Mouse (Mus musculus): ENCODE measurements around the gene Dgkh.

The Dgkh gene

DNA sequence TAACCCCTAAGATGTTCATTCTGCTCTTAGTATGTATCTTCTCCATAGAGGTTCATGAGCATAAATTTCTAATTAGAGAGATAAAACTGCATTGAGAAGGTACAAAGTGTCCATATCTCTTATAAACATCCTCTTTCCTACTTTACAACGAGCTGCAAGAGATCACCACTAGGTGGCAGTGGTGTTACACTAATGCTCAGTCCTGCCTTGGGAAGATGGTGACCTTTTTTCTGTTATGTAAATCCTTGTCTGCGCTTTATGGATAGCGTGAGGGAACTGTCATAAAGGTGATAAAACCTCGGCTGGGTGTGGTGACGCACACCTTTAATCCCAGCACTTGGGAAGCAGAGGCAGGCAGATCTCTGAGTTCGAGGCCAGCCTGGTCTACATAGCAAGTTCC, 64.3 kb downstream of the Dgkh start:
- DNase-seq, result peak; percentile 56 to 68

DNA sequence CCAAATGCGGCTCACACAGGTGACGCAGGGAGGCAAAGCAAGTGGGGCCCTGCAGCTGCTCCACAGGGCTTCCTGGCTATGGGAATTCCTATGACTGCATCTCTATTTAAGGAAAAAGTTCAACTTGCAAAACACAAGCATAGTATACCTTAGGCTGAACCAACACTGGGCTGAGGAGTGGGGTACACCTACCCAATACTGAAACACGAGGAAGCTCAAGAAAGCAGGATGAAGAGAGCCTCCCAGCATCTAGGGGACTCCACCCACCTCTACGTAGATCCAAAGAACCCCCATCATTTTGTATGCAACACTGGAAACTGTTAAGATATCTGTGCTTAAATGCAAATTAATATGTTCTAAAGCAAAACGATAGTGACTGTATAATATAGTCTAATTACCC, 64.8 kb downstream of the Dgkh start:
- DNase-seq, result no peak

DNA sequence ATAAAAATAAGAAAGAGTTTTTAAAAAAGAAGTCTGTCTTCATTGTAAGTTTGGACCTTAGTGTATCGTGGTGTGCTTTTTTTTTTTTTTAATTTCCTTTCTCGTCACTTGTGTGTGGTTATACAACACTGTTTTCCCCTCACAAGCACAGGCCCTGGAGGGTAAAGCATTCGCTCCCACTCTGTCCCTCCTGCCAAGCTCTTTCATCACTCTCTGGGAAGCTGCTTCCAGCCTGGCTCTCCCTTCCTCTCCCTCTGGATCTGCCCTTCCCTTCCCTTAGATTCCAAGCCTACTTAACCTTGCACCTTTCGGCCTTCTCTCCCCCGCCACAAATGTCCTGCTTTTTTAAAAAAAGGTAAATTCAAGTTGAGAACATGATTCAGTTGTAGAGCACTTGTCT, 69.9 kb downstream of the Dgkh start:
- DNase-seq, result no peak

- no peak for DNase-seq
These were observed 71.1 kb downstream of the Dgkh start for GRCm38 (mm10) chr14:78661462-78661861.

GRCm38 (mm10) chr14:78658697-78659096, 73.9 kb downstream of the Dgkh start:
- no peak for DNase-seq

- DNase-seq, result no peak
These were observed 75.5 kb downstream of the Dgkh start for GRCm38 (mm10) chr14:78656832-78657626.

- no peak for DNase-seq
These were observed 77.5 kb downstream of the Dgkh start for GRCm38 (mm10) chr14:78654939-78655556.

DNA sequence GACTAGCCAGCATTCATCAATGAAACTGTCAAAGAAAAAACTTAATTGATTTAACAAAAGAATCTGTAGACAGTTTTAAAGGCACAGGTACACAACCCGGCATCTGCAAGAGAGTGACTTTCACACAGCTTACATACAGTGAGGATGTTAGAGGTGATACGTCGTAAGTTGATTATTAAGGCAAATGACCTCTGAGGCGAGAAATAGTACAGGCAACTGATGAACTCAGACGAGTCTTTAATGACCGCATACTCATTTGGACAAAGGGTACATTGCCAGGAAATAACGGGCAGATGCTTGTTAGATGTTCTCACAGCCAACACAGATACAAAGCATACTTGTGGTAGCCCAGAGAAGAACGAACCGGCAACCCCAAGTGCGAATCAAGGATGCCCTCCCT, 78.4 kb downstream of the Dgkh start:
- DNase-seq, result no peak

DNA sequence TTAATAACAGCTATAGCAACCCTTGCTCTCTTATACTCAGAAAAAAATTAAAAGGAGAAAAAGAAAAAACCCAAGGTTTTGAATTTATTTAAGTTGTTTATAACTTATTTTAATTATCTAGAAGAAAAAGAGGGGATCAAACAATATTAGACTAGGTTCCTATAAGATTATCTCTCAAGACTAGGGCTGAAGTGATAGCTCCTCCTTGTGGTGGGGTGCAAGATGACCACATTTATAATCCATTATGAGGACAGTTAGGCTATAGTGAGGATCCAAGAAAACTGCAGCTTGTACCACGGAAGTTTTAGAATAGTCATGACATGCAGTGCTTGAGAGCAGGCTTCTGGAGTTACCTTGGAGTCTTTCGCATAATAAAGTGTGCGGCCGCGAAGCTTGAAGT, 79.2 kb downstream of the Dgkh start:
- DNase-seq, result peak in 1 of 2 experiments; percentile 9

GRCm38 (mm10) chr14:78651696-78652095, 80.9 kb downstream of the Dgkh start:
- DNase-seq, result no peak

DNA sequence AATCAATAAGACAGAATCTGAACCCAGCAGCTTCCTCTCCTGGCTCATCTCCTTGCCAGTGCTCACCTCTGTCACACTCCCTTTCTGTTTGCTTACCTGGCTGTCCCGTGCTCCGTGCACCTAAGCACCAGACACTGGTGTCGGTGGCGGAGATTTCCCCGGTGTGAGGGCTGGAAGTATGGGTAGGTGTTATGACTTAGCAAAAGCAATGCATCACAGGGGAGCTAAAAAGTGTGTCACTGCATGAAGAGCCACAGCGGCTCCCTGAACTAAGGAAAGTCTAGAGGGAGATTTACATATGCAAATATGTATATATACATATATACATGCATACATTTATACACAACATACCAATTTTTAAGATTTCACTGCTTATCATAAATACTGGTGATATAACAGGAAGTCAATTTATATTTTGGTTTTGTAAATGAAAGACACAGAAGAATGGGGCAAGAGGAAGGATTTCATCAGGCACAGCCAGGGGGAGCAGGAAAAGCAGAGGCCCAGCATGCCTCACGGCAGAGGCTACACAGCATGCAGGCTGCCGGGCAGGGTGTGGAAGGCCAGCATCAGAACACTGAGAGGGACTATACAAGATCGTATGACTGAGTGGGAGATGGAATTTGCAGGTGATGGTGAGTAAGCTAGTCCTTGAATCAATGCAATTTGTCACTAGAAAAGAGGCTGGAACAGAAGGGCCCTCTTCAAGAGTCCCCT, 82.0 kb downstream of the Dgkh start:
- no peak for DNase-seq

DNA sequence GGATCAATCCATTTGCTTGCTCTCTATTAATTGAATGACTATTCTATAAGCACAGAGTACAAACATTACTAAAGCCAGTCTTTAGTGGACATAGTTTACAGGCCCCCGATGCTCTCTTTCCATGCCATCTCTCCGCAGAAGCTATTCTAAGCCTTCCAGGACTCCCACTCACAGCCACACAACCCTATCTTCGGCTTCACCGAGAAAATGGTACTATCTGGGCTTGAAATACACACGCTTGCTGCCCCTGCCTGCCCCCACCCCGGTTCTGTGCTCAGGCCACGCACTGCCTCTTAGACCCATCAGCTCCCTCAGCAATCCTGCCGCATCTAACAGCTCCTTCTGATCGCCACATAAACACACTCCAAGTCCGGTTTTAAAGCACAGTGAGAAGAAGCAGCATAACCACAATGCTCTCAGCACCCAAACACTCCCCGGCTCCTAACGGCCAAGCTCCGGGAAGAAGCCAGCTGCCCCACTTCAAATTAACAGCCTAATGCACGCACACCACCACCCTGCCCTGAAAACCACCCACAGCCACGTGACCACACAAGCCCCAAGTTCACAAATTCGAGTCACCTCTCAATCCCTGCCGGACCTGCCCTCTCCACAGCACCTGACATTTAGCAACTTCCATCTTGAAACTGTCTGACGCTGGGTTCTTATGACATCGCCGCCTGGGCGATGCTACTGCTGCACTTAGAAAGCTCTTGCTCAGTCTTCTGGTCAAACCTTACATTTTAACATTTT, 82.9 kb downstream of the Dgkh start:
- no peak for DNase-seq

DNA sequence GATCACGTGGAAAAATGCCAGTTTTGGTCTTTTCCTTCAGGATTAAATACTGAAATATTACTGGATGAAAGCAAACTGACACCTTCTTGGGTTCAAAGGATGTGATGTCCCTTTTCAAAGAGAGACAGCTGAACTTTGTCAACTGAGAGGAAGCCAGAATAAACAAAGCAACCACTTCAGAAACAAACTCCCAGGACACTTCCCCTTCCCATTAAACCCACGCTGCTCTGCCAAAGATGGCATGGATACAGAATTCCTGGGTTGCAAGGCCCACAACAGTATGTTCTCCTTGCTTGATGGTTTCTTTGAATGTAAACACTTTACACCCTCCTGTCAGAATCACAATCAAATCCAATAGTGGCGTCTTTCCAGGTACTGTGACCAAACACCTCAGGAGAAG, 87.0 kb downstream of the Dgkh start:
- no peak for DNase-seq

DNA sequence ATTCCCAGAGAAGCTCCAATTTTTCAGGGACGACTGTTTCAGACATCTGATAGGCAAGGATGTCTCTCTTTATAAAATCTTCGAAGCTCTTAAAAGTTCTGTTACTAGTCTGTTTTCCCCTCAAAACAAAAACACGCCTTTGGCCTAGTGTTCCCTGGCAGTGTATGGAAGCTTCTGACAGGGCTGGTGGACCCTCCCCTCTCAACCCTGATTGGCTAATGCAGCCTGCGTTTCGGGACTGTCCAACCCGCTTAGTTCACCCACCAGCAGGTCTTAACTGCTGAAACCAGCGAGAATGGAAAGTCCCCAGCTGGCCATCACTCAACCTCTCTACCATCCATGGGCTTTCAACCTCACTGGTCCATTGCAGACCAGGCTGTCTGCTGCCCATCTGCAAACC, 91.3 kb downstream of the Dgkh start:
- DNase-seq, result no peak

DNA sequence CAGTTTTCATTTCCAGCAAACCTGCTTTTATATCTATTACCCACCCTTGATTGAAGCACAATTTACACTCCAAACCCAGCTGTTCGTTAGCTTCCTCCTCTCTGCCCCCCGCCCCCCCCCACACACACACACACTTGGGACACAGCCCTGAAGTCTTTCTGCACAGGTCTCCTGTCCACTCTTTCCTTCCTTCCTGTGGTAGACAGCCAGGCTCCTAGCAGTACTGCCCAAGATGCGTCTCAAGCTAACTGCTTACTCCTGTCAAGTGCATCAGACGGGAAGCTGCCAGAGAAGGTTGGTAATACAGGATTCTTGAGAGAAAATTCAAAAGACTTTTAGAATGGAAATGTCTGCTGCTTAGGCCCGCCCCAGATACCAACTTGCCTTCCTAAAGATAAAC, 92.9 kb downstream of the Dgkh start:
- DNase-seq, result no peak

DNA sequence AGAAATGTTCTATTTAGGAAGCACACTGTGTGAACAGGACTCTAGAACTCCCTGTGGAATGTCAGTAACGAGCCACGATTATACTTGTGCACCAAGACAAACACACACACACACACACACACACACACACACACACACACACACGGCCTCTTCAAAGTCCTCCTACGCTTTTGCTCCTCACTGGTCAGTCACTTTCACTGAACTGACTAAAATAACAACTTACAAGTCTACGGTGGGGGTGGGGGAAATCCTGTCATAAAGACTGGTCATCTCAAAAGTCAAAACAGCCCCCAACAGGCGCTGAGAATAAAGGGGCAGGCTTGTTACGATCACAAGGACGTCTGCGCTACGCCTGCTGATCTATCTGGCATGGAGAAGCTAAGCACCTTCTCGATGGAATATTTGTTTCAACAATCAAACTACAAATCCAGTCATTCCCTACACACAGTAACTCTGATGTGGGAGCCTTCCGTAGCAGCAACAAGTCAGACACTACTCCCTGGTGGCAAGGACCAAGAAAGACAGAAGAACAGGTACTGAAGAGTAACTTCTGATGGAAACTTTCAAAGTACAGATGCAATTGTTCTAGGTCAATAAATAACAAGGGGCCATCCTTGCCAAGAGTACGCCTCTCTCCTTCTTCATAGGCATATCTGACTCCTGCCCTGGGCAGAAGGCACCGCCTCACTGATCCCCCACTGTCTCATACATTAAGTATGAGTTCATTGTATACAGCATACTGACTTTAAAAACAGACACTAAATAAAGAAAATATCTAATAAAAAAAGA, 96.8 kb downstream of the Dgkh start:
- no peak for DNase-seq

DNA sequence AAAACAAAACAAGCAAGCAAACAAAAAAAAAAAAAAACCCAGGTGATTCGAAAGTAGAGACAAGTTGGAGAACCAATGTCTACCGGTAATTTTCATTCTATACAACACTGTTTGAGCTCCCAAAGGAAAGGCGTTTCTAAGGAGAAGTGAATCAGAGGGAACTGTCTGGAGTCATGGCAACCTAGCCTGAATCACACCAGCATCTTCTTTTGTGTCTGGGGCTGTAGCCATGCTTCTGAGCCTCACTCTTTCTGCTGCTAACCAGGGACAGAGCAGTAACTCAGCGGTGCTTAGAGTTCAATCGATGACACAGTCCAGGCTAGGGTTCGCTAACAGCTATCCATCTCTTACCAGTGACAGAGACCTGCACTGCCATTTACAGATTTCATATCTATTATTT, 99.8 kb downstream of the Dgkh start:
- DNase-seq, result no peak

DNA sequence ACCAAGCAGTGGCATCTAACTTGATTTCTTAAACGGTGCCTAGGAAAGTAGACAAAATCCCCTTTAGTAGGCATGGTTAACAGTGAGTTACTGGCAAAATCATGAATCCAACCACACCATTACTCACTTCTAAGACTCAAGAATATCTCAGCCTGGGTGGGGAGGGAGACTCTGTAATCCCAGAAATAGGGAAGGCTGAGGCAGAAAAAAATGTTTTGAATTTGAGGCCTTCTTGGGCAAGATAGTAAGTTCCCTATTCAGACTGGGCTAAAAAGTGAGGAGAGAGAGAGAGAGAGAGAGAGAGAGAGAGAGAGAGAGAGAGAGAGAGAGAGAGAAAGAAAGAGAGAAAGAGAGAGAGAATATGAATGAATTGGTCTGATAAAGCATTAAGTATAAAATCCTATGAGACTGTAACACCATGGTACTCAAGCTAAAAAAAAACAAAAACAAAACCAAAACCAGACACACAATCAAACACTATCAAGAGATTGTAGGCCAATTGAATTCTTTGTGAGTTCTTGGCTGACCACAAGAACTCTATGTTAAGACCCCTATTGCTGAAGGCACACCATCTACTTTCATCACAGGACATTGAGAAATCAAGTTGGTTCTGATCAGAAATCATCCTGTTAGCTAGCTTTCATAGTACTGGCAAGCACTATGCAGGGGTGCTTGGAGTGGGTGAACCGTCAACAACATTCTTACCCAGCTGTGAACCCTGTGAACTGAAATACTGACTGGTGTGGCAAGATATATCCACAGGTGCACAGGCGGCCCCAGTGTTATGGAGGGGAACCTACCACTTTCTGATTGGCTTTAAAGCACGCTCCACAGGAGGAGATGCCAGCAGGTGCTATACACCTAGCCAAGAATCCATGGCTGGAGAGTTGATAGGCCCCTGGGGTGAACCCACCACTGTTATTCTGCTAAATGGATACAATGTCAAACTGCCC, 101.4 kb downstream of the Dgkh start:
- peak; percentile 30 to 55 for DNase-seq

GRCm38 (mm10) chr14:78627516-78628275, 104.9 kb downstream of the Dgkh start:
- peak; percentile 20 to 27 for DNase-seq

DNA sequence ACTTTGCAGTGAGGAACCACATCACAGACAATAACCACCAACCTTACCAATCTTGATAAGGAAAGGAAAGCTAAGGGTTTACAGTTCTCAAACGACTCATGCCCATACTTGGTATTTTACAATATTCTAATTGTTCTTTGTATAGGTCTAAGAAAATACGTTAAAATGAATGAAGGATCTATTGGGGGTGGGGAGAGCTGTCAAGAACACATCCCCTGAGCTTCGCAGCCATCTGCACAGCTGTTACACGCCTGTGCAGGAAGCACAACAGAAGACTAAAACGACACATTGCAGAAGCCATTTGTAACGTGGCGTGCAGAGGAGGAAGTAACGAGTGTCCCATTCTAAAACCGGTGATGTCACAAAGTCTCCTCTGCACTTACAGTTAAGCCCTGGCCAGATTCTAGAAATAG, 113.7 kb downstream of the Dgkh start:
- DNase-seq, result peak in 1 of 2 experiments; percentile 47
